10 mouse cellular contexts compared by ENCODE assay signal in the genomic region with DNA sequence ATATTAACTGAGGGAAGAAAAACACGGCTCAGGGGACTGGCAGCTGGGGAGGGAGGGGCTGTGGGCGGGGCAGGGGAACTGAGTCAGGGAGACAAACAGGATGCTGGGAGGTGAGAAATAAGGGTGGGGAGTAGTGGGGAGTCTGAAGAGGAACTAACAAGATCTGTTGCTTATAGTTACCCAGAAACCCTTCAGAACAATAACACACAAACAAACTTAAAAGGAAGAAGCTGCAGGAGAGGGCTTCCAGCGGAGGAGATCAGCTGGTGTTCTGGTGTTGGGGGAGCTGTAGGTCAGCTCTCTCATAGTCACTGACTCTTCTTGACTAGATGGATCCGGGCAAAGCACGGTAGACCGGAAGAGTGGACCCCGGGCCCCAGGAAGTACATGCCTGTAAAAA. TPM values are rescaled to one million over a fixed set of nuclear protein-coding genes. Genes with fewer than 3 reads are reported as not detected.
A peak's percentile ranks its signal among the peaks of the same experiment; 100 is the strongest.
DNase-seq lines count a peak whose midpoint lies in the region; ATAC-seq and TF ChIP-seq lines count a peak whose summit lies in the region.
"Had no signal": no experiment of that assay in that cellular context is flagged by ENCODE, and none has a peak within 500 bp of the region (broad histone marks: within the 10 kb centered on the region; RNA-seq: fewer than 3 reads in every experiment).

No protein-coding gene starts in this region.

- no peaks in the 10 kb centered on the region for H3K27me3 ChIP-seq in liver, postnatal 0 days (ENCODE audit: insufficient read depth, low read length)
- no peaks in the 10 kb centered on the region for H3K27me3 ChIP-seq in small intestine, adult 2 months (ENCODE audit: control insufficient read depth, insufficient read depth, low read length)
- H3K27me3 ChIP-seq: midbrain, embryonic 12.5 days had no signal

- no peak overlapping the region for H3K9ac ChIP-seq in liver, postnatal 0 days (replicated peaks)
- H3K9ac ChIP-seq: midbrain, embryonic 12.5 days had no signal

- no peaks in the 10 kb centered on the region for H3K9me3 ChIP-seq in liver, postnatal 0 days (ENCODE audit: low read length)
- H3K9me3 ChIP-seq: midbrain, embryonic 12.5 days had no signal

- no peaks in the 10 kb centered on the region for H3K36me3 ChIP-seq in liver, postnatal 0 days (replicated peaks; ENCODE audit: insufficient read depth, low read length)
- no peaks in the 10 kb centered on the region for H3K36me3 ChIP-seq in small intestine, adult 2 months (ENCODE audit: control insufficient read depth, insufficient read depth, low read length)
- H3K36me3 ChIP-seq: midbrain, embryonic 12.5 days had no signal

- peak overlapping the region; percentile 65; the same call in 1 of the 2 replicates for H3K27ac ChIP-seq in liver, postnatal 0 days (ENCODE audit: low read depth)
- H3K27ac ChIP-seq in small intestine, adult 2 months (ENCODE audit: insufficient read depth, low read depth, low read length): peak overlapping the region; percentile 37; the same call in 1 of the 2 replicates
- H3K27ac ChIP-seq: midbrain, embryonic 12.5 days had no signal

- peak overlapping the region; percentile 20; the same call in 1 of the 2 replicates for H3K4me2 ChIP-seq in liver, postnatal 0 days (ENCODE audit: low read depth, low read length)
- H3K4me2 ChIP-seq: midbrain, embryonic 12.5 days had no signal

- peaks cover 4% of the 10 kb centered on the region; the same call in 1 of the 2 replicates for H3K4me1 ChIP-seq in liver, postnatal 0 days (ENCODE audit: insufficient read depth)
- peaks cover 2% of the 10 kb centered on the region; the same call in 1 of the 2 replicates for H3K4me1 ChIP-seq in small intestine, adult 2 months (ENCODE audit: control insufficient read depth, insufficient read depth, insufficient read length, low read length)
- H3K4me1 ChIP-seq: midbrain, embryonic 12.5 days had no signal

- no peak for TF ChIP-seq POLR2A in small intestine, adult 2 months (IDR thresholded peaks at IDR 0.05; ENCODE audit: low read depth, low read length)

- DNase-seq in R1 (ENCODE audit: low read depth, low spot score): peak; percentile 84
- peak; percentile 37 for DNase-seq in liver, postnatal 0 days
- no peak for DNase-seq in retina, embryonic 14.5 days (ENCODE audit: low spot score)
- DNase-seq in urinary bladder, postnatal 10 days (ENCODE audit: low spot score): no peak
- DNase-seq in urinary bladder, postnatal 14 days (ENCODE audit: low spot score): no peak
- no peak for DNase-seq in embryo, embryonic 9.5 days (ENCODE audit: extremely low spot score)
- DNase-seq: heart, postnatal 10 days had no signal

- 30% methylated on average over 7 of the region's 7 CpGs for WGBS in liver, postnatal 0 days (ENCODE audit: insufficient replicate concordance)
- 68% methylated on average over 7 of the region's 7 CpGs for WGBS in small intestine, adult 2 months

- no peak overlapping the region for H3K4me3 ChIP-seq in liver, postnatal 0 days (ENCODE audit: low read depth, low read length)
- H3K4me3 ChIP-seq in small intestine, adult 2 months (ENCODE audit: low read depth, low read length): no peak overlapping the region
- H3K4me3 ChIP-seq: midbrain, embryonic 12.5 days had no signal

- no peak for TF ChIP-seq EP300 in liver, postnatal 0 days (IDR thresholded peaks at IDR 0.05; ENCODE audit: low read depth)

- no peak for TF ChIP-seq CTCF in liver, postnatal 0 days (IDR thresholded peaks at IDR 0.05; ENCODE audit: low read depth)
- no peak for TF ChIP-seq CTCF in small intestine, adult 2 months (IDR thresholded peaks at IDR 0.05; ENCODE audit: extremely low read depth, insufficient read length, insufficient replicate concordance, low read depth, low read length)

- peak; percentile 90 for ATAC-seq in CD4-positive, CD25-positive, alpha-beta regulatory T cell, adult 4 months
- no peak for ATAC-seq in liver, postnatal 0 days

RNA-seq across cellular contexts. Expression of a gene that starts 22.4 kb away (rescaled TPM):
- polyA plus RNA-seq in CD4-positive, CD25-positive, alpha-beta regulatory T cell, adult 4 months (2017; shearing (Covaris generic)): 10 to 100 TPM; 81.0 to 99.7 TPM
- 63.5 and 65.7 TPM in 2 replicates for polyA plus RNA-seq in liver, postnatal 0 days (2015; fragmentation: Nextera tagmentation; extraction: Ambion mirVana)
- 52.4 and 170 TPM in 2 replicates for polyA plus RNA-seq in small intestine, adult 2 months (2012; rRNA removed)

Comparison
In these comparisons a context has a peak if more than half of its experiments do, and no peak if none do; other contexts are left out.
1. DNase-seq: peak in R1 (single experiment) and liver, postnatal 0 days (single experiment); none in retina, embryonic 14.5 days (single experiment), urinary bladder, postnatal 10 days (single experiment), urinary bladder, postnatal 14 days (single experiment) and embryo, embryonic 9.5 days (single experiment).